Mouse (Mus musculus) G1E (cell line): ENCODE data around the gene Dlx6. TPM values are rescaled to one million over a fixed set of nuclear protein-coding genes. Genes with fewer than 3 reads are reported as not detected.

Experiments used
- ATAC-seq: 2 replicates; pipeline ENCODE4 v1.8.0; 2016; ENCODE audit warnings: mild to moderate bottlenecking; ENCODE audit not compliant: insufficient number of reproducible peaks, poor library complexity, low FRiP score, severe bottlenecking; ENCODE audit errors: extremely low read depth
- DNase-seq: peaks from one replicate; pipeline ENCODE4 v3.0.0; 2012; ENCODE audit warnings: low spot score
- H3K27me3 ChIP-seq: 2 replicates; pipeline ENCODE4 v1.6.1; 2012; ENCODE audit warnings: mild to moderate bottlenecking, low read length, inconsistent platforms; ENCODE audit not compliant: insufficient read depth
- H3K36me3 ChIP-seq: replicated peaks from 2 replicates; pipeline ENCODE3; 2012; ENCODE audit warnings: mild to moderate bottlenecking, inconsistent platforms
- H3K4me1 ChIP-seq: 2 replicates; pipeline ENCODE4 v1.6.1; 2012; ENCODE audit warnings: low read depth, low read length, inconsistent platforms, mixed read lengths; ENCODE audit not compliant: insufficient read depth
- H3K4me3 ChIP-seq: 2 replicates; pipeline ENCODE4 v1.5.1; 2012; ENCODE audit warnings: low read depth, mild to moderate bottlenecking, inconsistent platforms, low read length, moderate library complexity, mixed read lengths
- H3K9me3 ChIP-seq: replicated peaks from 2 replicates; pipeline ENCODE4 v1.6.1; 2012; ENCODE audit warnings: inconsistent platforms
- CTCF ChIP-seq: IDR thresholded peaks from 2 replicates; pipeline ENCODE4 v1.5.1; 2012; ENCODE audit warnings: low read depth, low read length, inconsistent platforms, mixed read lengths
- GATA1 ChIP-seq: IDR thresholded peaks from 2 replicates; pipeline ENCODE4 v1.6.1; 2012; ENCODE audit warnings: borderline replicate concordance, low read length, inconsistent platforms, mixed read lengths
- GATA2 ChIP-seq: IDR thresholded peaks from 2 replicates; pipeline ENCODE4 v1.6.1; 2012; ENCODE audit warnings: low read depth, low read length, inconsistent platforms, borderline replicate concordance
- POLR2AphosphoS5 ChIP-seq: IDR thresholded peaks from 2 replicates; pipeline ENCODE4 v1.6.1; 2012; ENCODE audit warnings: low read depth, low read length, inconsistent platforms; ENCODE audit not compliant: insufficient replicate concordance
- TAL1 ChIP-seq: conservative IDR thresholded peaks from 2 replicates; pipeline ENCODE4 v1.6.1; 2012; ENCODE audit warnings: low read depth, low read length, inconsistent platforms, mixed read lengths
- polyA plus RNA-seq: library from polyadenylated mRNA; stranded (reverse); fragments of >175 nt; gene quantifications from 2 replicates; pipeline ENCODE4 v1.2.3, GENCODE M21; 2012
- total RNA-seq, 2 experiments: library from RNA; stranded (forward) in 1 of 2; stranded (reverse) in 1 of 2; fragments of 200-1000 nt in 1 of 2; fragments of >200 nt in 1 of 2; fragmentation: Nextera tagmentation in 1 of 2; gene quantifications; 2 replicates each; pipeline ENCODE4 v1.2.3; 2014 to 2017

Gene Dlx6
- total and polyA plus RNA-seq, 3 experiments, result 1.1 TPM; not detected in 2

DNA sequence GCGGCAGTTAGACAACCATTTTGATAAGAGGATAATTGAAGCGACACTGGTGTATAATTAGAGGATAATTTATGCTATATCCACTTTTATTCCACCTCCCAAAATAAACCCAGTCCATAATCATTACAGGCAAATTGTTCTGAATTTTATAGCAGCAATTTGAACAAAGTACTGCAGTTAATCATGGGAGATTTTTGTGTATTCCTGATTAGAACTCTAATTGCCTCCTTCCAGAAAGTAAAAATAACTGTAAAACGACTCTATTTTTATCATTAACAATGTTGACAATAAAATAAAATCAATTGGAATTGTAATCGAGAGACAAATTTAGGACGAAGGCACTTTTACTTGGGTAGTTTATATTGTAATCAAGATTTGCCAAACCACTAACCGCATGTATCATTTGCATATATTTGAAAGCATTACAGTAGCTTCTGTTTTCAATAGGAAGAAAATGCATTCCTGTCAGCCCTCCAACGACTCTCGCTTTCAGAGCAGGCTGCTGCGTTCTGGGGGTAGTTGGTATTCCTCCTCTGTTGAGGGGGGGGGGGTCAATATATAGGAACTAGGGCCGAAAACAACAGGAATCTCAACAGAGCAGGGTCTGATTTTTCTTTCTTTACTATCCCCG, 1.2 kb upstream of the Dlx6 start:
- no peaks in the 10 kb centered on the region for H3K9me3 ChIP-seq
- ATAC-seq, result no peak
- H3K4me1 ChIP-seq, result 0 out of 2 replicates have a peak, but pooled peaks cover 4% of the 10 kb centered on the region

DNA sequence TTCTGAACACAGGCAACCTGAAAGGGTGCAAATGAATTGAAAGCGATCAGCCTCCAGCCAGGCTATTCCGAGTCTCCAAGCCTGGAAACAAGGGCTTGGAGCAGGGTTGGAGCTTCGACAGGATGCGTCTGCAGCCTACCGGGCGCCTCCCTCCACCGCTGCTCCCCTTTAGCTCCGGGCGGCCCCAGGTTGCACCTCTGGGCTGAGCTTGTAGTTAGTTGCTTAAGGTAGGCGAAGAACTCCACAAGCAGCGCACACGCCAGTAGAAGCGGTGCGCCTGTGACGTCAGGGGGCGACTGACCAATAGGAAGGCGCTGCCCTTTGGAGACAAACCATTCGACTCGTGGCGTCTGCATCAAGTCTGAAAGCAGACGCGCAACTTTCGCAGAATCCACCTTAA, 523 bp upstream of the Dlx6 start:
- no peak for DNase-seq
- TF ChIP-seq CTCF (no peak), POLR2AphosphoS5 (no peak), GATA1 (no peak)
- H3K4me1 ChIP-seq, result 0 out of 2 replicates have a peak, but pooled peaks cover 4% of the 10 kb centered on the region
- no peaks in the 10 kb centered on the region for H3K36me3 ChIP-seq
- no peak overlapping the region; the same call in 1 of the 2 replicates for H3K4me3 ChIP-seq
- H3K9me3 ChIP-seq, result no peaks in the 10 kb centered on the region
- peaks cover 65% of the 10 kb centered on the region for H3K27me3 ChIP-seq
- no peak for ATAC-seq

More for the DNA sequence above, 1.2 kb upstream of the Dlx6 start:
- no peak for DNase-seq
- peaks cover 62% of the 10 kb centered on the region for H3K27me3 ChIP-seq
- no peaks in the 10 kb centered on the region for H3K36me3 ChIP-seq
- no peak overlapping the region for H3K4me3 ChIP-seq
- no peak for TF ChIP-seq GATA1
- no peak for TF ChIP-seq POLR2AphosphoS5
- TF ChIP-seq GATA2, result no peak
- TF ChIP-seq CTCF, result no peak
- no peak for TF ChIP-seq TAL1

DNA sequence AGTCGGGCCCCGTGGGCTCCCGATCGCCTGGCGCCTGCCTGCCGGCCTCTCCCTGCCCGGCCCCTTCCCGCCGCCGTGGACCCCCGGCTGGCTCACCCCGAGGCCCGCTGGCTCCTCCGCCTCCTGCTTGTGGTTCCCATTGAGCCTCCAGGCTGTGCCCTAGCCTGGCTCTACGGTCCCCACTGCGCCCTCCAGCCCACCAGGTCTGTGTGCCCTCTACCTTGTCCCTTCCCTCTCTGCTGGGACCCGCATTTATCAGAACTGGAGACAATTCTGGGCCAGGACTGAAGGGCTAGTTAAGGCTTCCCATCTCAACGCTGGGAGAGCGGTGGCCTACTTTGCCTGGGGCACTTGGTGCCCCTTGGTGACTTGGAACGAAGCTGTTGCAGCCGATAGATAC, 821 bp downstream of the Dlx6 start:
- Histone ChIP-seq H3K4me1 (0 out of 2 replicates have a peak, but pooled peaks cover 4% of the 10 kb centered on the region), H3K4me3 (no peak overlapping the region), H3K27me3 (peaks cover 62% of the 10 kb centered on the region), H3K9me3 (no peaks in the 10 kb centered on the region), H3K36me3 (no peaks in the 10 kb centered on the region)
- no peak for TF ChIP-seq TAL1
- TF ChIP-seq CTCF, result no peak
- no peak for TF ChIP-seq GATA2
- TF ChIP-seq GATA1, result no peak
- TF ChIP-seq POLR2AphosphoS5, result no peak
- ATAC-seq (no peak), DNase-seq (no peak)

DNA sequence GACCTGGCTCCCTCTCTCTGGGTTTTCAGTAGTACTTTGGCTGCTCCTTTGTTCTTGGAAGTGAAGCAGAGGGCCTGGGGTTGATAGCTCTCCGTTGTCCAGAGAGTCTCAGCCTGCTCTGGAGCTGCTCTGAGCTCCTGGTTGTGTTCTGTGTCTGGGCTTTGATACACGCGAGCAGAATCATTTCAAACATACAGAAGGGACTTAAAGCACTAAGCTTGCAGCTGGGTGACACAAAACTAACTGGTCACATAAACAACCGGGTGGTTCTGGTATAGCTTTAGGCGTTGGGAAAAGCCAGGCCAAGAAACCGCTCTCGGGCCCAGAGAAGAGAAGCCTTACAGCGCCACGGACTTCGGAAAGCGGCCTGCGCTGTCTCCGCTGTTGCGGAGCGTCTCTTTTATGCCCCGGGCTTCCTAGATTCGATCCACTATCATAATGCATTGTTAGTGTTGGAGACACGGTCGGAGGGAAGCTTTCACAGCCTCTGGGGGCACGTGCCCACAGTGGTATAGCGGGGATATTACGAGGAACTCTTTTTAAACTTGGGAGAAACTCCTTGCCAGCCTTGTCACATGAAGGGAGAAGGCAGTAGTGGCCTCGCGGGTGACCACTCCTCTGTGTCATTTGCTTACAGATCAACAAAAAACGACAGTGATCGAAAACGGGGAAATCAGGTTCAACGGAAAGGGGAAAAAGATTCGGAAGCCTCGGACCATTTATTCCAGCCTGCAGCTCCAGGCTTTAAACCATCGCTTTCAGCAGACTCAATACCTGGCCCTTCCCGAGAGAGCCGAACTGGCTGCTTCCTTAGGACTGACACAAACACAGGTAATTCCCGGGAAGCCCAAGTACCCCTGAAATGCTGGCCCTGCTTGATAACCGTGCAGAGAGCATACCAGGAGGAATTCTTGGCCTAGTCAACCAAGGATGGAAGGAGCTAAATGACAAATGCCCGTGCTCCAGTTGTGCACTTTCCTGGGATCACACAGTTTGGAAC, 1.6 kb downstream of the Dlx6 start:
- no peaks in the 10 kb centered on the region for H3K36me3 ChIP-seq
- no peak for DNase-seq
- H3K27me3 ChIP-seq, result peaks cover 60% of the 10 kb centered on the region
- no peaks in the 10 kb centered on the region for H3K9me3 ChIP-seq
- TF ChIP-seq GATA1, result no peak
- TF ChIP-seq CTCF, result no peak
- TF ChIP-seq GATA2, result no peak
- no peak for TF ChIP-seq POLR2AphosphoS5
- no peak for TF ChIP-seq TAL1
- ATAC-seq, result no peak
- H3K4me3 ChIP-seq, result no peak overlapping the region
- 0 out of 2 replicates have a peak, but pooled peaks cover 4% of the 10 kb centered on the region for H3K4me1 ChIP-seq

DNA sequence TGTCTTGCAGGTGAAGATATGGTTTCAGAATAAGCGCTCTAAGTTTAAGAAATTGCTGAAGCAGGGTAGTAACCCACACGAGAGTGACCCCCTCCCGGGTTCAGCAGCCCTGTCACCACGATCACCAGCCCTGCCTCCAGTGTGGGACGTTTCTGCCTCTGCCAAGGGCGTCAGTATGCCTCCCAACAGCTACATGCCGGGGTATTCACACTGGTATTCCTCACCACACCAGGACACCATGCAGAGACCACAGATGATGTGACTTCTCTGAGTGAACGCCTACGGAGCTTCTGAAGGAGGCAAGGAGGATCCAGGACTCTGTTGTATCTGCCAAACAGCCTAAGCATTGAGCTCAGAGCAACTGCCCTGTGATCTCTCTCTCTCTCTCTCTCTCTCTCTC, 3.9 kb downstream of the Dlx6 start:
- Histone ChIP-seq H3K4me3 (no peak overlapping the region), H3K27me3 (peaks cover 51% of the 10 kb centered on the region), H3K36me3 (no peaks in the 10 kb centered on the region), H3K9me3 (no peaks in the 10 kb centered on the region), H3K4me1 (no peaks in the 10 kb centered on the region)
- ATAC-seq (no peak), DNase-seq (no peak)
- TF ChIP-seq TAL1, result no peak
- no peak for TF ChIP-seq GATA2
- TF ChIP-seq GATA1, result no peak

DNA sequence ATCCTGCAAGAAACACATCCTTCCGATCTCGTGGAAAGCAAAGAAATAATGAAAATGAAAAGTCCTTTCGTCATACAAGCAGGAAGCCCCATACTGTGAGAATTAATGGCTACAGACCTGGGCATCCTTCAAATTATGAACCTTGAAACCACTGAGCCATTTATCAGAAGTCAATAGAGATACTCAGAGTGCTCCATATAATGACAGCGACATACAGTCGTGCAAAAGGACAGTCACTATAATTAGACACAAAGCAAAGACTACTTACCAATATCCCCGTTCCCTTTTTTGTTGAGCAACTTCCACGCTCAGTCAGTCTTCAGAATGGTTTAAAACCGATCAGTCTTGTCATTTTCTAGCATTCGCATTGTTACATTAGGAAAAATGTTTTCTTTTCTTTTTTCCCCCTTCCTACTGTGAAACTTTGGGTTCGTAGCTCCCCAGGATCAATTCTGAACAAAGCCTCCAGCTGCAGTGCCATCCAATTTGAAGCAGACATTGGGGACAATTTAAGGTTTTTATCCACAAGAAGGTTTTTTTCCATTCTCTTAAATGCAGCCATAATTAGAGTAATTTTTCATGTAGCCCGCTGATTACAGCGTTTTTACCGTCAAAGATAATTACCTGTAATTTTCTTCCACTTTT, 6.0 kb downstream of the Dlx6 start:
- TF ChIP-seq TAL1 (no peak), CTCF (no peak), GATA2 (no peak), POLR2AphosphoS5 (no peak), GATA1 (no peak)
- Histone ChIP-seq H3K36me3 (no peaks in the 10 kb centered on the region), H3K4me1 (no peaks in the 10 kb centered on the region), H3K9me3 (no peaks in the 10 kb centered on the region), H3K27me3 (peaks cover 56% of the 10 kb centered on the region), H3K4me3 (no peak overlapping the region)
- no peak for DNase-seq
- no peak for ATAC-seq
